16 mouse cellular contexts compared by ENCODE assay signal in genomic region chr3:152046895-152047294, GRCm38 (mm10).
DNase-seq lines count a peak whose midpoint lies in the region; TF ChIP-seq lines count a peak whose summit lies in the region.
"Had no signal": no experiment of that assay in that cellular context is flagged by ENCODE, and none has a peak within 500 bp of the region (broad histone marks: within the 10 kb centered on the region; RNA-seq: fewer than 3 reads in every experiment).

No protein-coding gene starts in this region.

- intact Hi-C loops in gastrocnemius, adult 2 months (cut with DNase I): no loop called here
- intact Hi-C loops in gastrocnemius, postnatal 36 days (cut with DNase I): no loop called here
- intact Hi-C loops in left cerebral cortex, postnatal 4 days (cut with DNase I): no loop called here

- no peak for DNase-seq in gastrocnemius, adult 2 months
- DNase-seq in gastrocnemius, postnatal 36 days: no peak
- DNase-seq in 3T3-L1 (ENCODE audit: low read depth, low spot score) (peak; percentile 42), adipocyte (ENCODE audit: low spot score) (peak; percentile 77)
- no peak for DNase-seq in neural tube, embryonic 10.5 days (ENCODE audit: extremely low spot score, low spot score)
- DNase-seq in left cerebral cortex, postnatal 4 days: no peak
- DNase-seq: adrenal gland, postnatal 10 days; adrenal gland, postnatal 36 days; cerebellum, adult 18-20 months; cerebellum, adult 9-10 months; cerebellum, postnatal 14 days; gastrocnemius, postnatal 25 days had no signal

- no peak overlapping the region for H3K4me3 ChIP-seq in gastrocnemius, adult 2 months
- H3K4me3 ChIP-seq: forebrain, embryonic 10.5 days; forebrain, embryonic 13.5 days; hindbrain, embryonic 12.5 days; hindbrain, embryonic 15.5 days had no signal

- peak overlapping the region; percentile 46 for H3K27ac ChIP-seq in gastrocnemius, adult 2 months
- H3K27ac ChIP-seq: forebrain, embryonic 10.5 days; forebrain, embryonic 13.5 days; hindbrain, embryonic 12.5 days; hindbrain, embryonic 15.5 days had no signal

- TF ChIP-seq CTCF in gastrocnemius, adult 2 months (IDR thresholded peaks at IDR 0.05): no peak

Comparison
In these comparisons a context has a peak if more than half of its experiments do, and no peak if none do; other contexts are left out.
1. DNase-seq: peak in 3T3-L1 (single experiment) and adipocyte (single experiment); none in gastrocnemius, adult 2 months (single experiment), gastrocnemius, postnatal 36 days (0 of 2), neural tube, embryonic 10.5 days (single experiment) and left cerebral cortex, postnatal 4 days (single experiment).